Mouse (Mus musculus) neural tube, embryonic 12.5 days (tissue): ENCODE measurements at regions not wholly inside any gene's neighbourhood (a gene's known extent, or its start where the extent isn't known, plus 50 kb on each side); places are given as distances from the start of the nearest gene placed in this dataset.

ENCODE experiments used
- ATAC-seq: fragments of 200-750 bp; cut with Nextera tagmentation; 2 replicates; pipeline ENCODE4 v1.8.0; 2017; ENCODE audit warnings: low read depth, mild to moderate bottlenecking, moderate TSS enrichment, moderate library complexity; ENCODE audit not compliant: low FRiP score
- H3K27ac ChIP-seq: fragments of 300-500 bp; sonication (generic); 2 replicates; pipeline ENCODE4 v1.5.1; 2016
- H3K27me3 ChIP-seq: fragments of 300-500 bp; sonication (generic); replicated peaks from 2 replicates; pipeline ENCODE4 v1.6.1; 2016; ENCODE audit warnings: mild to moderate bottlenecking
- H3K36me3 ChIP-seq: fragments of 300-500 bp; sonication (generic); 2 replicates; pipeline ENCODE4 v1.6.1; 2016; ENCODE audit warnings: mild to moderate bottlenecking
- H3K4me1 ChIP-seq: fragments of 300-500 bp; sonication (generic); 2 replicates; pipeline ENCODE4 v1.6.1; 2016
- H3K4me2 ChIP-seq: fragments of 300-500 bp; sonication (generic); replicated peaks from 2 replicates; pipeline ENCODE4 v1.6.1; 2016; ENCODE audit warnings: mild to moderate bottlenecking
- H3K4me3 ChIP-seq: fragments of 300-500 bp; sonication (generic); 2 replicates; pipeline ENCODE4 v1.5.1; 2016
- H3K9ac ChIP-seq: fragments of 300-500 bp; sonication (generic); 2 replicates; pipeline ENCODE4 v1.6.1; 2016; ENCODE audit warnings: mild to moderate bottlenecking
- H3K9me3 ChIP-seq: fragments of 300-500 bp; sonication (generic); 2 replicates; pipeline ENCODE4 v1.6.1; 2016; ENCODE audit warnings: mild to moderate bottlenecking
- WGBS: fragments of 180-500 bp; shearing (Covaris S2); methylation state at CpG from one replicate; pipeline ENCODE4 v1.1.7; 2016; 5-methylcytosine and 5-hydroxymethylcytosine counted together

GRCm38 (mm10) chr4:92064592-92064991, 82.4 kb downstream of the Izumo3 start:
- H3K9ac ChIP-seq, result no peak overlapping the region
- H3K4me1 ChIP-seq, result no peaks in the 10 kb centered on the region
- WGBS, result 84% methylated on average over 2 of the region's 2 CpGs
- no peaks in the 10 kb centered on the region for H3K9me3 ChIP-seq
- no peak for ATAC-seq
- H3K27ac ChIP-seq, result no peak overlapping the region
- no peaks in the 10 kb centered on the region for H3K36me3 ChIP-seq
- no peak overlapping the region for H3K4me2 ChIP-seq
- H3K27me3 ChIP-seq, result no peaks in the 10 kb centered on the region
- no peak overlapping the region for H3K4me3 ChIP-seq

- 48% methylated on average over 5 of the region's 5 CpGs for WGBS
- no peaks in the 10 kb centered on the region for H3K4me1 ChIP-seq
- peak; percentile 61; the same call in 1 of the 2 replicates for ATAC-seq
Measured at GRCm38 (mm10) chr4:92060973-92061372, 86.1 kb downstream of the Izumo3 start.

GRCm38 (mm10) chr4:92054899-92055298, 92.1 kb downstream of the Izumo3 start:
- no peak overlapping the region for H3K4me2 ChIP-seq
- ATAC-seq, result no peak
- H3K4me3 ChIP-seq, result no peak overlapping the region
- H3K9ac ChIP-seq, result no peak overlapping the region
- no peaks in the 10 kb centered on the region for H3K27me3 ChIP-seq
- no peaks in the 10 kb centered on the region for H3K4me1 ChIP-seq
- no peaks in the 10 kb centered on the region for H3K9me3 ChIP-seq
- H3K36me3 ChIP-seq, result no peaks in the 10 kb centered on the region
- no peak overlapping the region for H3K27ac ChIP-seq

More at GRCm38 (mm10) chr4:92060973-92061372, 86.1 kb downstream of the Izumo3 start:
- Histone ChIP-seq H3K9me3 (no peaks in the 10 kb centered on the region), H3K9ac (no peak overlapping the region), H3K27me3 (no peaks in the 10 kb centered on the region), H3K27ac (no peak overlapping the region), H3K4me3 (no peak overlapping the region), H3K36me3 (no peaks in the 10 kb centered on the region), H3K4me2 (no peak overlapping the region)

GRCm38 (mm10) chr4:92024498-92025113, 122.4 kb downstream of the Izumo3 start:
- no peaks in the 10 kb centered on the region for H3K4me1 ChIP-seq
- no peak overlapping the region for H3K4me2 ChIP-seq
- no peaks in the 10 kb centered on the region for H3K36me3 ChIP-seq
- no peak for ATAC-seq
- no peaks in the 10 kb centered on the region for H3K27me3 ChIP-seq
- 76% methylated on average over 3 of the region's 3 CpGs for WGBS
- H3K4me3 ChIP-seq, result no peak overlapping the region
- H3K9ac ChIP-seq, result no peak overlapping the region
- H3K9me3 ChIP-seq, result no peaks in the 10 kb centered on the region
- H3K27ac ChIP-seq, result no peak overlapping the region

- no peak overlapping the region for H3K27ac ChIP-seq
- H3K4me2 ChIP-seq, result no peak overlapping the region
- 86% methylated on average over 4 of the region's 4 CpGs for WGBS
- no peak overlapping the region for H3K9ac ChIP-seq
- ATAC-seq, result no peak
- H3K4me1 ChIP-seq, result no peaks in the 10 kb centered on the region
- no peaks in the 10 kb centered on the region for H3K9me3 ChIP-seq
- no peak overlapping the region for H3K4me3 ChIP-seq
- H3K27me3 ChIP-seq, result no peaks in the 10 kb centered on the region
- no peaks in the 10 kb centered on the region for H3K36me3 ChIP-seq
Measured at GRCm38 (mm10) chr4:92000263-92000662, 146.8 kb downstream of the Izumo3 start.

GRCm38 (mm10) chr4:91989381-91989780, 157.7 kb downstream of the Izumo3 start:
- H3K4me1 ChIP-seq, result no peaks in the 10 kb centered on the region
- no peaks in the 10 kb centered on the region for H3K27me3 ChIP-seq
- ATAC-seq, result no peak
- H3K4me2 ChIP-seq, result no peak overlapping the region
- no peak overlapping the region for H3K4me3 ChIP-seq
- H3K9me3 ChIP-seq, result no peaks in the 10 kb centered on the region
- H3K9ac ChIP-seq, result no peak overlapping the region
- no peak overlapping the region for H3K27ac ChIP-seq
- WGBS, result 72% methylated on average over 2 of the region's 2 CpGs
- no peaks in the 10 kb centered on the region for H3K36me3 ChIP-seq
